Mouse (Mus musculus) lung, adult 18-20 months (tissue): ENCODE data around the gene Dcaf11.

Experiments
- DNase-seq, 2 experiments: peaks; one replicate each; pipeline ENCODE4 v3.0.0; 2022; ENCODE audit warnings: mixed read lengths in 2 of 2

The Dcaf11 gene

DNA sequence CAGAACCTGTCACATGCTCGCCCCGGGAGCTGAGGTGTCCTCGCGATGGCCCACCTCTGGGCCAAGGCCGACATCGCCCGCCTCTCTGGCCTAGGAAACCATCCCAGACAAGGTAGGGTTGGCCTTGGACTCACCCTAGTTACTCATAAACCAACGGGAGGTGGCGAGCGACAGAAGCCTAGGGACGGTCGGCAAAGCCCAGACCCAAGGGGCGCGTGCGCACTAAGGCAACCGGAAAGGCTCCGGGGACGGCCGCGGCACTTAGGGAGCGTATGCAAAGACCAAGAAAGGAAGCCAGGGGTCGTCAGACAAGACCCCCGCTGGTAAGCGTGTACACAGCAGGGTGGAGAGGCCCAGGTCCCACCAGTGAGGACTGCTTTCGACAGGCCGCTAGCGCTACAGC is at the start of gene Dcaf11:
Gene Dcaf11 (plus strand): TSS at position 208 of the 403 bp plus-strand sequence.
- peak; percentile 92 to 95 for DNase-seq

DNA sequence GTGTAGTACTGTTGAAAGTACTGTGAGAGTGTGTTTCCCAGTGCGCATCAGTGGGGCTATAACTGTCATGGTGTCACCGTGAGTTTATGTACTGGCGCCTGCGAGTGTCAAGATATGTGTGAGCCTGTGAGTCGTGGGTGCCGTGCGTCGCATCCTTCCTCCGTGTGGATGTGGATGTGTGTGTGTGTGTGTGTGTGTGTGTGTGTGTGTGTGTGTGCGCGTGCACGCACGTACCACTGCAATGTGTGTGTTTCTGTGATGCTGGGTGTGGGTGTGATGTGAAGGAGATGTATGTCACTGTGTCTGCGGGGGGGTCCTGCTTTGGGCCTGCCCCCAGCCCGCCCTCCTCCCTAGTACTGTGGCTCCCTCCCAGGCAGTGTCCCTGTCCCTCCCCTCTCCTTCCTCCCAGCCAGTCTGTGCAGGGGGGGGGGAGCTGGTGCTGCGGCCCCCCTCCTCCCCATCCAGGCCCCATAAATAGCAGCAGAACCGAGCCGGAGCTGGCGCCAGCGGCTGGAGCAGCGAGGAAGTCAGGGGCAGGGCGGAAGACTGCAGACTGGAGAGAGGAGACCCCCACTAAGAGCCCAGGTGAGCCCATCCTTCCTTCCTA is 49.6 kb upstream of the Dcaf11 start, which contains the start of gene Cpne6:
Gene Cpne6 (plus strand): TSS at position 321 of the 607 bp plus-strand sequence.
- DNase-seq = no peak

DNA sequence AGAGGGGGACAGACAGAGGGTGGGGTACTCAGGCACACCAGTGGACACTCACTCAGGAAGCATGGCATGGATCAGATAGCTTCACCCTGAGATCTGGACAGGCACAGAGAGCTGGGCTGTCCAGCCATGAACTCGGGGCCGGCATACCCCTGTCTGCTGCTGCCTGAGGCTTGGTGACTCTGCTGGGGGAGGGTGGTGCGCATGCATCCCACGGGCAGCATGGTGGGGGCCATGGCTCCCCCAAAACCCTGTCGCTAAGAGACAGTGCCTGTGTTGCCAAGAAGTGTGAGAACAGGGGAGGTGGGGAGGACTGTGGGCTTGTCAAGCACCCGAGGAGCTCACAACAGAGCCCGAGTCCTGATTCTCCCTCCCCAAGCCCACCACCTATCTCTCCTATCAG is 48.8 kb upstream of the Dcaf11 start:
- no peak for DNase-seq

DNA sequence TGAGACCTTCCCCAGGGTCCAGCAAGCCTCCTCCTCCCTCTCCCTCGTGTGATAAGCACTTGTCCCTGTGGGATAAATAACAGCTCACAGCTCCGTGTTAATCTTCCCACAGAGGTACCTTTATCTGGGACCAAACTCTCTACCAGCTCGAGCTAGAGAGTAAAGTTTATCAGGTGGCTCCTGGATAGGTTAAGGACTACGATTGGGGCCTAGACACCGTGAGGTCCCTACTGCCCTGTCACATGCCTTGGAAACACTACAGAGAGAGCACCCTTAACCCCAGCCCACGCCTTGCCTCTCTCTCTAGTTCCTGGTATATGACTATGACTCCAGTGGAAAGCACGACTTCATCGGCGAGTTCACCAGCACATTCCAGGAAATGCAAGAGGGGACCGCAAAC is 45.9 kb upstream of the Dcaf11 start:
- DNase-seq = no peak

DNA sequence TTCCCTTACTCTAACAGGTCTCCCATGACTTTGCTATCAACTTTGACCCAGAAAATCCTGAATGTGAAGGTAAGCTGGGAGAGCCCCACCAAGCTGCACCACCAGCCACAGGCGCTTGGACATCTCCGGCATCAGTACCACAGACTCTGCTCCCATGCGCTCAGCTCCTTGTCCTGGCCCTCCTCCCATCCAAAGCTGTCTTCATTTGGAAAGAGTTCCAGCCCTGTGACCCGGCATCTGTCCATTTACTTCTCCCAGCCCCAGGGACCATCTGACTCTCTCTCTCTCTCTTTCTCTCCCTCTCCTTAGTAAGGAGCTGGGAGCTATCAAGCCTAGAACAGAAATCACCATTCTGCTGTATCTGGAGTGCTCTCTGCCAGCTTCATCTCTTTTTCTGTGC is 44.0 kb upstream of the Dcaf11 start:
- no peak for DNase-seq

DNA sequence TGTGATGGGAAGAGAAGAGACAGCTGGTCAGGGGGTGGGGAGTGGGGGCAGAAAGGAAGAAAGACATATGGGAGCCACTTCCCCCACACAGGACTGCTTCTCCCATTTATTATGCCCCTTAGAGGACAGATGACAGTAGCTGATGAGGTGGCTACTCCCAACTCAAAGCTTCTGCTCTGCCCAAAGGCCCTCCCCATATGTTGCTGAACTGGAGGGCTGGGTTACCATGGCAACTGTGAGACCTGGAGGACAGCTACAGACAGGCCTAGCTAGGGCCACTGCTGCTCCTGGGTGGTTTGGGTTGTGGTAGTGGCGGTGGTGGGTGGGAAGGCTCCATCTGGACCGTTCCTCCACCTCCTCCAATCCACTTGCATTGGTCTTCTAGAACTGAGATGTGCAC is 40.9 kb upstream of the Dcaf11 start:
- DNase-seq = no peak

DNA sequence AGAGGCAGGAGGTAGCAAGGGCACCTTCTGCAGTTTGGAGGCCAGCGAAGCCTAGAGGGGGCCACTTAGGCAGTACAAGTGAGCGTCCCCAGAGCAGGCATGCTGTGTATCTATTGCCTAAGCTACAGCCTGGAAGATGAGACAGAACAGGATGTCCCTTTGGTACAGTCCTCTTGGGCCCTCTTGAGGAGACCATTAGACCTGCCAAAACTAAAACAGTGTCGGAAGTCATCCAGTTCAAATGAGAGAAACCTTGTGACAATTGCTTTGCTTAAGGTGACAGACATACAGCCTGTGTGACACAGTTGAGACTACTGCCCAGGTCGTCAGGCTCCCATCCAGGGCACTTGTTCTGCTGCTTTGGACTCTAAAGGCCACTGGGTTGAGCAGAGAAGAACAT is 40.2 kb upstream of the Dcaf11 start:
- DNase-seq = no peak

DNA sequence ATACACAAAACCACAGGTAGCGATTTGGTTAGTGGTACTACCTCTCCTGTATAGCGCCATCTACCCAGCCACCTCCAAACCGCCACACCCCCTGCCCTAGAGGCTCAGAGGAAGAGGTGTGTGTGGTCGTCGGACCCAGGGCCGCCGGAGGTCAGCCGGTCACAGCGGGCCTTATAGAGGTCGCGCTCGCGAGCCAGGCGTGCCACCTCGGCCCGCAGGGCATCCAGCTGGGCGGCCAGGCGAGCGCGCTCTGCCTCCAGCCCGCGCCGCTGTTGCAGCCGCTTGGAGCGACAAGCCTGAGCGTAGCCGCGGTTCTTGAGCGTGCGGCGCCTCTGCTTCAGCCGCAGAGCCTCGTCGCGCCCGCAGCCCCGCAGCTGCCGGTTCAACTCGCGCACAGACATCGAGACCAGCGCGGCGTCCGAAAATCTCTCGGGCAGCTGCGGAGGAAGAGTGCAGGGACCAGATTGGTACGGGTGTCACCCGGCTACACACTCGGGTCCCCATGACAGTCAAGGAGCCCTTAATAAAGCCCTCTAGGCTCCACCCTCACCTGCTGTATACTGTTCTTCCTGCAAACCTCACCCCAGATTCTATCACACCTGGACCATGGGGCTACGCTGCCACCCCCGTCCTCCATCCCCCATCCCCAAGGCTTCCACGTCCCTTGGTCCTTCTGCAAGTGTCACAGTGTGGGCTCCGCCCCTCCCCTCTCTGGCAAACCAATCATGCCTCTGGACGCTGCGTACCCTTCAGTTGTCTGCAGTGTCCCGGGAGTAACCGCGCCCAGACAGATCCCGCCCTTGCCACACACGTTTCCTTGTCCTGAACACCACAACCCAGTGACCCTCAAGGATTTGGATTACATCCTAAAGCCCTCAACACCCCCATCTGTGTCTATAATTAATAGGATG is 39.1 kb upstream of the Dcaf11 start:
- peak in 1 of 2 experiments; percentile 17 for DNase-seq

DNA sequence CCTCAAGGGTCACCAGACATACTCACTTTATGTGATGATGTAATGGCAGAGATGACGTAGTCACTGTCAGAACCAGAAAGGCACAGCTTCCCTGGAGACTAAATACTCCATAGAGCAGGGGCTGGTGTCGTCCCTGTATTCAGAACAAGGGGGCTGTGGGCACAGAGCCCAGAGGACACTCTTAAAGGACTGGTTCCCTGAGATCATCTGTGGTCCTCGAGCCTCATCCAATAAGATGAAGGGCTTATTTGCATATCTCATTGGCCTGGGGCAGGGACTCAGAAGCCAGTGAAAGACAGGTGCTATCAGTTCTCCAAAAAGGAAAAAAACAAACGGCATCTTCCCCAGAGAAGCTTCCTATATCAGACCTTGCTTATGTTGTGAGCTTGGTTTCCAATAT is 35.7 kb upstream of the Dcaf11 start:
- DNase-seq = no peak

DNA sequence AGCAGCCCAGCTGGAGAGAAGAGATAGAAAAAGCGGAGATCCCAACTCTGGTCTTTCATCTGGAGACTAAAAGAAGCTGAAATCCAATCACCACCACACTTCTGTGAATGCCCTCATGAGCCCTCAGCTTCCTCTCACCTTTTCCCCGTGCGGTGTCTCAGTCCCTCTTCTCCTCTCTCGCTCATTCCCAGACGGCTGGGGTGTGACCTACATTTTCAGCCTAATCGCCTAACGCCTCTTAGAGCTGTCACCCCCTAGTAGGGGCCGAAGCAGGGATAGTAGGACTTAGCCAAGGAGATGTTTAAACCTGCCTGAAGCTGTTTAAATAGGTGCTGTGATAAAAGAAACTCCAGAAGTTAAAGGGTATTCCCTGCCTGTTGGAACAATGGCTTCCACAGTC is 35.0 kb upstream of the Dcaf11 start, which contains the start of gene Nrl:
Gene Nrl (minus strand): TSS at position 197 of the 400 bp plus-strand sequence.
- DNase-seq = no peak

DNA sequence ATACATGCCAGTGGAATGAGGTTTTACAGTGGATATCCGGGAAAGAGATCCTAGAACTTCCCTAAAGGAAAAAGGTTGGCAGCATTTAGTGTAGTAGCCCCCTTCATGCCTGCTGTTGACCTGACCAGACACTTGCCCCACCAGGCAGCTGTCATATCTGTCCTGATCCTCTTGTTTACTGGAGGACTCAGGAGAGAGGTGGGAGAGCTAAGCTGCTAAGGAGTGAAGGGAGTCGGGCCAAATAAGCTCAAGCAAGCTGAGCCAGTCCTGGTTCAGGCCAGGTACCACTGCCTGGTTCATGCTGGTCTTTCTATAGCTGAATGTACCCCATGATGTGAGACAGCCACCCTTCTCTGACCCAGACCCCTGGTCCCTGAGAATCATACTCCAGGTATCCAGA is 33.1 kb upstream of the Dcaf11 start:
- DNase-seq = no peak

DNA sequence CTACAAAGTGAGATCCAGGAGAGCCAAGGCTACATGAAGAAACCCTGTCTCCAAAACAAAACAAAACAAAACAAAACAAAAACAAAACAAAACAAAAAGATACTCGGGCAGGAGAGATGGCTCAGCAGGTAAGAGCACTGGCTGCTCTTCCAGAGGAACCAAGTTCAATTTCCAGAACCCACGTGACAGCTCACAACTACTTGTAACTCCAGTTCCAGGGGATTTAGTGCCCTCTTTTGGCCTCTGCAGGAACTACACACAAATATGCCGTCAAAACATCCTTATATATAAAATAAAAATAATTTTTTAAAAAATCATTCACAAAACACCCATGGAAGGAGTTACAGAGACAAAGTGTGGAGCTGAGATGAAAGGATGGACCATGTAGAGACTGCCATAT is 31.9 kb upstream of the Dcaf11 start:
- peak in 1 of 2 experiments; percentile 41 for DNase-seq

DNA sequence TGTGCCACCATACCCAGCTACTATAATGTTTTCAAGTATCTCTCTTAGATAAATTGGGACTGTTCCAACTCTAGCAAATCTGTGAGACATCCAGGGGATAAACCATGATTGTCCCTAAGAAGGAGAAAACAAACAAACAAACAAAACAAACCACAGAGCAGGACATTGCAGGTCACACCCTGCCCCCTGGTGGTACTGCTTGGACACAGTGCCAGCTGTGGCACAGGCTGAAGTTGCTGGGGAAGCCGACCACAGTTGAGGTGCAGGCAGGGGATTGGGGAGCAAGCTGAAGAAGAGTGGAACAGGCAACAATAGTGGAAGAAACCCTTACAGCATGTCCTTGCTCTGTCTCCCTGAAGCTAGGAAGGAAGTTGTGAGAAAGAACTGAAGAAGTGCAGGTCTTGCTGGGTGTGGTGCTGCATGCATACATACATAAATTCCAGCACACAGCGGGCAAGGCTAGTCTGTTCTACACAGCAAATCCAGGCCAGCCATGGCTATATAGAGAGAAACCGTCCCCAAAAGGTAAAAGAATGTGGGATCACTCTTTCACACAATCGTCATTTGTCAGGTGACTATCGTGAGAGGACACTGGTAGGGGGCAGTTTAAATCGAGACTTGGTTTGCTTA is 23.6 kb upstream of the Dcaf11 start:
- DNase-seq = peak in 1 of 2 experiments; percentile 19

DNA sequence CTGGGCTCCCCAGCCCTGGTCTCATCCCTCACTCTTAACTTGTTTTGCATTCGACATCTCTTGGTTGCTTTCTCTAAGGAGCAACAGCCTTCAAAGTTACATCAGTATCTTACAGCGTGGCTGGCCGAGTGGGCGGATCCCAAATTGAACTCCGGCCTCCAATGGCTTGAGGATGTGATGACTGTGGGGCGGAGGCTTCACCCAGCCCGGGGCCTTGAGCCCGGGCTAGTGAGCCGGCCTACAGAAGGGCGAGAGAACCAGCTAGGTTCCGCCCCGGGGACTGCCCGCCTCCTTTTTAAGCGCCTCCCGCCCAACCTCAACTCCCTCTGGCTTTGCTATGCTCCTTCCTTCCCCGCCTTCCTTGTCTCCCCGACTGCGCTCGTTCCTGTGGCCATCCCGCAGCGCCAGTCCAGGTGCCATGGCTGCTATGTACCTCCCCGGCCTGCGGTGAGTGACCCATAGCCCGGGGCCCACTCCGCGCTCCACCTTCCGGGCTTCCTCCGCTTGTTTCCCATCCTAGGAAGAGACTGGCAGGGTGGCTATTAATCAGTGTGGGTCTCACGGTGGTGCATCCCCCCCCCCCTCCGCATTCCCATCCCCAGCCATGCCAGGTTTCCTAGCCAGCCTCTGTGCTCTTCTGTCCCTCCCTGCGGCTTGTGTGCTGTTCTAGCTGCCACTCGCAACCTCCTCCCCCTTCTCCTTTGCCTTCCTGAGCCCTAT is 19.6 kb upstream of the Dcaf11 start, which contains the start of gene Pck2:
Gene Pck2 (plus strand): TSS at position 200 of the 720 bp plus-strand sequence.
- DNase-seq = peak; percentile 93 to 95

DNA sequence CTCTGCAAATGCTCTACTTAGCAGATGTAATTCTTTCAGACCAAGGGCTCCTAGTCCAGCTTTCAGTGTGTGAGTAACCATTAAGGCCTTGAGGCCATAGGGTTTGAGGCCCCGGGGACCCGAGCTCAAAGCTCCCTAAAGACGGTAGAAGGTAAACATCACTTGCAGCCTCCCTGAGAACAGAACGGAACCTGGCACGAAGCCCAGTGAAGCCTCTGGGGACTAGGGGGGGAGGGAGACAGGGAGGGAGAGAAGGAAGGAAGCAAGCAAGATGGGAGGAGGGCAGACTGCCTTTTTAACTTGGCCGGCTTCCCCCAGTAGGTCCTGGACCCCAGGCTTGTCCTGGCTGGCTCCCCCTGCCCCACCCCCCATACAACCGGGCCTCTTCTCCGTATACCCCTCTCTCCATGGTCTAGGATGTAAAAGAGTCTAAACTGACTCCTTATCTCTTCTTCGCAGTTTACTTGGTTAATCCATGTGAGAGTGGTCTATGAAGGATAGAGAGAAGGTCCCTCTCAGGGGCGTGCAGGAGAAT is 19.0 kb upstream of the Dcaf11 start:
- peak; percentile 82 to 87 for DNase-seq

DNA sequence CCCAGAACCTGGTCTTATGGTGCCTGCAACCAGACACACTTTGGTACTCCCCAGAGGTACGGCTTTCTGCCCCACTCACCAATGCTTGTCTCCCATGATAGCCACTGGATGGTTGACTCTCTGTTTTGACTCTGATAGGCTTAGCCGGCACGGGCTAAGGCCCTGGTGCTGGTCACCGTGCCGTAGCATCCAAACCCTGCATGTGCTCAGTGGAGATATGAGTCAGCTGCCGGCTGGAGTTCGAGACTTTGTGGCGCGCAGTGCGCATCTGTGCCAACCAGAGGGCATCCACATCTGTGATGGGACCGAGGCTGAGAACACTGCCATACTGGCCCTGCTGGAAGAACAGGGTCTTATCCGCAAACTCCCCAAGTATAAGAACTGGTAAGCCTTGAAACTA is 17.5 kb upstream of the Dcaf11 start:
- DNase-seq = no peak

DNA sequence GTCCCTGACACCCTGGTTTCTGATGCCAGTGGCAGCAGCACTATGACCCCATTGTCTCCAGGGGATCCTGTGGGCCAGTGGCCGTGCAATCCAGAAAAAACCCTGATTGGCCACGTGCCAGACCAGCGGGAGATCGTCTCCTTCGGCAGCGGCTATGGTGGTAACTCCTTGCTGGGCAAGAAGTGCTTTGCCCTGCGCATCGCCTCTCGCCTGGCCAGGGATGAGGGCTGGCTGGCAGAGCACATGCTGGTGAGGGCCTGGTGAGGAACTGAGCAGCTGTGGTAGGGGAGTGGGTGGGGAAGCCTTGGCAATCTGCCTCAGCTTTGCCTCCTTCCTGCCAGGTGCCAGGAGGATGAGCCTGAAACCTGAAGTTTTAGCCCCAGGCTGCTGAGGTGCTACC is 15.5 kb upstream of the Dcaf11 start:
- DNase-seq = no peak

DNA sequence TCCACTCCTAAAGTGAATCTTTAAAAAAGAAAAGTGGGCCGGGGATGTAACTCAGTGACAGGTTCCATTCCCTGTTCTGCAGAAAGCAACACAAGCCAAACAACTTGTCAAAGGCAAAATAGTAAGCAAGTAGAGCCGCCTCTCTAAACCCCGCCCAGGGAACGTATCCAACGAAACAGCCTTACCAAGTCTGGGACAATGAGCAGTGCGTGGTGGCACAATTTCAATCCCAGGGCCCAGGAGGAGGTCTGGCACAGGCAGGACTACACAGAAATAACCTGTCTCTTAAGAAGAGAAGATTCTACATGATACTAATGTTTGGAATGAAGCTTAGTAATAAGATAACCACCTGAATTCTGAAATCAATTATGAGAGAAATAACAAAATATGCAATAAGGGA is 9.6 kb upstream of the Dcaf11 start:
- DNase-seq = no peak

DNA sequence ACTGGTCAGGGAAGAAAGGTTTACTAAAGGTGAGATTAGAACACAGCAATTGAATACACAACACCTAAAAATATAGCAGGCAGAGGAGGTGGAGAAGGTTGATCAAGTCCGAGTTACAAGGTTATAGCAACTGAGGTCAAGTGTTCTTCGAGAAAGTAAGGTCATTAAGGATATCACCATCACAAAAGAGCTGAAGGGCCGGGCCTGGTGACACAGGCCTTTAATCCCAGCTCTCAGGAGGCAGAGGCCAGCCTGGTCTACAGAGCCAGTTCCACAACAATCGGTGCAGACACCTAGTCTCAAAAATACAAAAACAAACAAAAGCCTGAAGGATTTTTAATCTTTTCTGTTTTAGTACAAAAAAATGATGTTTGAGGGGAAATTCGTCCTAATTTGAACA is 8.5 kb upstream of the Dcaf11 start:
- no peak for DNase-seq

DNA sequence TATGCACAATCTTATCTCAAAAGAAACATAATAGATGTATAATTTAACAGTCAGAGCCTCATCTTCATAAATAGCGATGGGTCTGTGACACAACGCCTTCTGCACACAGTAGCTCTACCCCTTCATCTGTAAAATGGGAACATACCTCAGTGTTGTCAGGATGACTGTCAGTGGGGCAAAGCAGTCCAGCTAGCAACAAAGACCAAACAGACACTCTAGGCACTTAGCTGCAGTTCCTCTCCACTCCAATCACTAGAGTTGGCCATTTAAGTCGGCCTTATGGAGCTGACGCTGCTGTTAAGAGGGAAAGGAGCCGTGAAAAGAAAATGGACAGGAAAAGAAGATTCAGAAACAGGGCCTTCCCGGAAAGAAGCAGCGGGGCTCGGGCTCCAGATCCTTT is 8.0 kb upstream of the Dcaf11 start:
- no peak for DNase-seq

DNA sequence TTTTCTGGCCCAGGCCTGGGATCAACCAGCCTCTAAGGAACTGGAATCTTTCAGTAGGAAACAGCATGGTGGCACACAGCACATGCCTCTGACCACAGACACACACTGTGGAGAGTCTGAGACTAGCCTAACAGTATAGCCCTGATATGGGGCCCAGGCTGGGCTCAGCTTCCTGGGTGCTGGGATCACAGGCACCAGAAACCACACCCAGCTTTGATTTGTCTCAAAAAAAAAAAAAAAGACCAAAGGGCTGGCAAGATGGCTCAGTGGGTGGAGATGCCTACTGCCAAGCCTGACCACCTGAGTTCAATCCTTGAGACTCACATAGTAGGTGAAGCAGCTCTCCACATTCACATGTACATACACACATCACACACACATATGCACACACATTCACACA is 5.2 kb upstream of the Dcaf11 start:
- DNase-seq = no peak

DNA sequence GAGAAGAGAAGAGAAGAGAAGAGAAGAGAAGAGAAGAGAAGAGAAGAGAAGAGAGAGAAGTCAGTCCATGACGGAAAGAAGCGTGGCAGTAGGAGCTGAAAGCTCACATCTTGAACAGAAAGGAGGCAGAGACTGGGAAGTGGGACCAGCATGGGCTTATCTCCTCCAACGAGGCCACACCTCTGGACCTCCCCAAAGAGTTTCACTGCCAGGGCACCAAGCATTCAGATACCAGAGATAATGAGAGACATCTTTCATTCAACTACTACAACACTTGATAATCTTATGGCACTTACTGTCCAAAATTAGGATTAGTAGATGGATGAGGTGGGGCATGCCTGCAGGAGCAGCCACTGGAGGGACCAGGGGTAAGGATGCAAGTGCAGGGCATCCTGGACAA is 4.0 kb upstream of the Dcaf11 start:
- DNase-seq = no peak

DNA sequence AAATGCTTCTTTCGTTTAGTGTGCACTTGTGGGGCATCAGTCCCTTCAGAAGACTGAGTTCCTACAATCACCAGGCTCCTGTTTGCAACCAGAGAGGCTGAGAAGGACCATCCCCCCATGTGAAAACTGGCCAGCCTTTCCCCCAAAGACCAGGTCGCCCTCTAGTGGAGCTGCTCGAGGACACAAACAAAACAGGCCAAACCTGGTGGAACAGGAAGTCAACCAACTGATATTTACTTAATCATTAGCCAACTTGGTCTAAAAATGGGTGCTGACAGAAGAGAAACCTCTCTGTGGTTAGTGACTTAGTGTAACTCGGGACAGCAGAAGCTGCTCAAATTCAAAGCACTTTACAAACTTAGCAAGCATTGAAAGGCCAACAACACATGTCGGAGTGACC is 2.8 kb upstream of the Dcaf11 start:
- DNase-seq = peak; percentile 88 to 93
